Mouse (Mus musculus) small intestine, adult 2 months (tissue): ENCODE measurements around the gene Phldb2. TPM values are rescaled to one million over a fixed set of nuclear protein-coding genes. Genes with fewer than 3 reads are reported as not detected.

Source experiments
- H3K27ac ChIP-seq: fragments of 200-500 bp; 2 replicates; pipeline ENCODE4 v1.5.1; 2012; ENCODE audit warnings: low read depth, low read length, control low read depth, inconsistent platforms; ENCODE audit not compliant: insufficient read depth
- H3K27me3 ChIP-seq: fragments of 200-500 bp; 2 replicates; pipeline ENCODE4 v1.6.1; 2012; ENCODE audit warnings: mild to moderate bottlenecking, moderate library complexity, low read length, inconsistent platforms; ENCODE audit not compliant: control insufficient read depth, insufficient read depth
- H3K36me3 ChIP-seq: fragments of 200-500 bp; 2 replicates; pipeline ENCODE4 v1.6.1; 2012; ENCODE audit warnings: mild to moderate bottlenecking, low read length, control low read depth, inconsistent platforms; ENCODE audit not compliant: control insufficient read depth, insufficient read depth
- H3K4me1 ChIP-seq: fragments of 200-500 bp; 2 replicates; pipeline ENCODE4 v1.6.1; 2012; ENCODE audit warnings: low read length, inconsistent platforms, mixed read lengths; ENCODE audit not compliant: control insufficient read depth, insufficient read depth, insufficient read length
- H3K4me3 ChIP-seq: fragments of 200-500 bp; 2 replicates; pipeline ENCODE4 v1.5.1; 2012; ENCODE audit warnings: low read depth, mild to moderate bottlenecking, control low read depth, inconsistent platforms, low read length, moderate library complexity
- CTCF ChIP-seq: fragments of 200-500 bp; IDR thresholded peaks from 2 replicates; pipeline ENCODE4 v1.5.1; 2012; ENCODE audit warnings: low read depth, mild to moderate bottlenecking, control low read depth, inconsistent platforms, low read length, moderate library complexity, mixed read lengths; ENCODE audit not compliant: insufficient replicate concordance, insufficient read length; ENCODE audit errors: extremely low read depth
- POLR2A ChIP-seq: fragments of 200-500 bp; IDR thresholded peaks from 2 replicates; pipeline ENCODE4 v1.6.1; 2012; ENCODE audit warnings: low read depth, mild to moderate bottlenecking, control low read depth, inconsistent platforms, low read length, moderate library complexity
- WGBS: fragments of 180-500 bp; shearing (Covaris S2); methylation state at CpG from one replicate; pipeline ENCODE4 v1.1.7; 2018; 5-methylcytosine and 5-hydroxymethylcytosine counted together
- polyA plus RNA-seq: library from polyadenylated mRNA; depleted of rRNA; stranded (reverse); fragments of >200 nt; gene quantifications from 2 replicates; pipeline ENCODE4 v1.2.3, GENCODE M21; 2012

Phldb2 gene
- polyA plus RNA-seq, 1 experiment, result 3.7 TPM

GRCm38 (mm10) chr16:45926875-45927274, 26.5 kb downstream of the Phldb2 start:
- Histone ChIP-seq H3K4me3 (no peak overlapping the region), H3K27ac (no peak overlapping the region), H3K36me3 (no peaks in the 10 kb centered on the region), H3K27me3 (no peaks in the 10 kb centered on the region), H3K4me1 (no peaks in the 10 kb centered on the region; the same call in 1 of the 2 replicates)
- 39% methylated on average over 5 of the region's 5 CpGs for WGBS
- no peak for TF ChIP-seq POLR2A
- no peak for TF ChIP-seq CTCF

- H3K27ac ChIP-seq, result no peak overlapping the region
- no peak overlapping the region for H3K4me3 ChIP-seq
- 40% methylated on average over 6 of the region's 6 CpGs for WGBS
- no peaks in the 10 kb centered on the region for H3K36me3 ChIP-seq
- TF ChIP-seq CTCF (no peak), POLR2A (no peak)
- no peaks in the 10 kb centered on the region; the same call in 1 of the 2 replicates for H3K4me1 ChIP-seq
- no peaks in the 10 kb centered on the region for H3K27me3 ChIP-seq
These were observed 29.5 kb downstream of the Phldb2 start for GRCm38 (mm10) chr16:45923731-45924424.

- H3K27ac ChIP-seq, result no peak overlapping the region
- 79% methylated on average over 8 of the region's 8 CpGs for WGBS
- TF ChIP-seq CTCF (no peak), POLR2A (no peak)
- no peaks in the 10 kb centered on the region; the same call in 1 of the 2 replicates for H3K4me1 ChIP-seq
- H3K4me3 ChIP-seq, result no peak overlapping the region
- H3K36me3 ChIP-seq, result no peaks in the 10 kb centered on the region
- no peaks in the 10 kb centered on the region for H3K27me3 ChIP-seq
These were observed 30.7 kb downstream of the Phldb2 start for GRCm38 (mm10) chr16:45922546-45923229.

- H3K27ac ChIP-seq, result no peak overlapping the region
- WGBS, result 89% methylated on average over 8 of the region's 8 CpGs
- H3K27me3 ChIP-seq, result no peaks in the 10 kb centered on the region
- no peak for TF ChIP-seq POLR2A
- H3K36me3 ChIP-seq, result no peaks in the 10 kb centered on the region
- H3K4me3 ChIP-seq, result no peak overlapping the region
- no peaks in the 10 kb centered on the region; the same call in 1 of the 2 replicates for H3K4me1 ChIP-seq
These were observed 33.8 kb downstream of the Phldb2 start for GRCm38 (mm10) chr16:45919572-45919971.

GRCm38 (mm10) chr16:45903595-45903994, 49.8 kb downstream of the Phldb2 start:
- TF ChIP-seq POLR2A (no peak), CTCF (no peak)
- Histone ChIP-seq H3K36me3 (no peaks in the 10 kb centered on the region), H3K4me1 (no peaks in the 10 kb centered on the region), H3K4me3 (no peak overlapping the region), H3K27ac (no peak overlapping the region), H3K27me3 (no peaks in the 10 kb centered on the region)
- WGBS, result 51% methylated on average over 8 of the region's 8 CpGs

- H3K4me3 ChIP-seq, result no peak overlapping the region
- WGBS, result 88% methylated on average over 3 of the region's 3 CpGs
- H3K36me3 ChIP-seq, result no peaks in the 10 kb centered on the region
- no peaks in the 10 kb centered on the region for H3K4me1 ChIP-seq
- TF ChIP-seq POLR2A, result no peak
- TF ChIP-seq CTCF, result no peak
- H3K27me3 ChIP-seq, result no peaks in the 10 kb centered on the region
- no peak overlapping the region for H3K27ac ChIP-seq
These were observed 54.9 kb downstream of the Phldb2 start for GRCm38 (mm10) chr16:45898459-45898858.

- H3K4me1 ChIP-seq, result no peaks in the 10 kb centered on the region
- no peaks in the 10 kb centered on the region for H3K36me3 ChIP-seq
- H3K27ac ChIP-seq, result no peak overlapping the region
- H3K4me3 ChIP-seq, result no peak overlapping the region
- TF ChIP-seq POLR2A (no peak), CTCF (no peak)
- H3K27me3 ChIP-seq, result no peaks in the 10 kb centered on the region
- 77% methylated on average over 2 of the region's 2 CpGs for WGBS
These were observed 56.8 kb downstream of the Phldb2 start for GRCm38 (mm10) chr16:45896587-45896986.
